Mouse (Mus musculus): ENCODE results near the gene Sh3bp5.

DNA sequence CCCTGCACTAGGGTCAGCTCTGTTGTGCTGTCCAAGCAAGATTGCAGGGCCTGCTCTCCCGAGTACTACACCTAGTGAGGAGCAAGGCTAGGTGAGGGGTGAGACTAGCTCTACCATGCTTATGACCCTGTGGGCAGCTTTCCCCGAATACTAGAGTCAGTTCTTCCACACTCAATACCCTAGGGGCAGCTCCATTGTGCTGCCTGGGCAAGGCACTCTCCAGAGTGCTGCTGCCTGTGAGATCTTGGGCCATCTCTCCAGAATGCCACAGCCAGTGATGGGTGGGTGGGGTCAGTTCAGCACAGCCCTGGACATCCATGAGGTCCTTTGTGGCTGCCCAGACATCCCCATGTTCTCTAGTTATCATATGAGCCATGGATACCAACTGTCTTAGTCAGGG is 106.1 kb downstream of the Sh3bp5 start:
- TF ChIP-seq CTCF (IDR thresholded peaks at IDR 0.05; ENCODE audit: borderline replicate concordance, control insufficient read depth, extremely low read depth, insufficient read depth, low read length, poor library complexity) (no peak), POLR2A (IDR thresholded peaks at IDR 0.05; ENCODE audit: control insufficient read depth, extremely low read depth, insufficient read depth, low read length, poor library complexity) (no peak)

Measured in thymus, adult 2 months (tissue).